Mouse (Mus musculus) retina, postnatal 1 day (tissue): ENCODE data around the gene Zdhhc5.
A peak's percentile ranks its signal among the peaks of the same experiment; 100 is the strongest.

Experiments used
- DNase-seq: peaks from one replicate; pipeline ENCODE4 v3.0.0-alpha.2; 2012

Zdhhc5 gene

DNA sequence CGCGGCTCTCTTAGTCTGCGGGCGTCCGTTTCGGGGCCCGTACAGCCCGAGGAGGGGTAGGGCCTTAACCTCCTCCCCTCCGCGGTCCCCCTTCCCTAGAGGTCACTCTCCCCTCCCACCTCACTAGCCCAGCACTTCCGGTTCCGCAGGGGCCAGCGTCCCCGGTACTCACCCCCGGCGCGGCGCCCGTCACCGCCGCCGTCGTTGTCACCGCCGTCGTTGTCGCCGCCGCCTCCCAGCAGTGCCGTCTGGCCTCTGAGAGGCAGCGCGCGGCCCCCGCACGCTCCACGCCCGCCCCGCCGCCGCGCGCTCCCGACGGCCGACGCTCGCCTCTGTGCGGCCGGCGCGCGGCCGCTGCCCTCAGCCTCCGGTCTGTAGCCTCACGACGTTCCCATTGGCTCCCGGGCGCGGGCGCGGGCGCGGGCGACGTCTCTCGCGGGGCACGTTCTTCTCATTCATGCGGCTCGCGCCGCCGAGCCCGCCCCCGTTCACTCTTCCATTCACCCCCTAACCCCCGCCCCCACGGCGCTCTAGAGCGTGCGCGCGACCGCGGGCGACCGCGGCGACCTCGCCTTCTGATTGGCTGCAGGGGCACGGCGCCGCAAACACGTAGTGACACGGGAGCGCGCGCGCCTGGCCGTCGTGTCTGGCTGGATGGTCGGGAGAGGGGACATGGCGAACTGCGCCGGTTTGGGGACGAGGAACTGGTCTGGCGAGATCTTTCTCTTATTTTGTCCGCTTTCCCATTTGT, at the start of gene Zdhhc5:
TSS of gene Zdhhc5 (minus strand) at position 370 of the 751 bp plus-strand sequence.
- DNase-seq = peak; percentile 99

- DNase-seq = peak; percentile 64
Observed at GRCm38 (mm10) chr2:84762818-84763217, 47.8 kb upstream of the Zdhhc5 start.

- no peak for DNase-seq
Observed at GRCm38 (mm10) chr2:84762295-84762694, 47.3 kb upstream of the Zdhhc5 start.

DNA sequence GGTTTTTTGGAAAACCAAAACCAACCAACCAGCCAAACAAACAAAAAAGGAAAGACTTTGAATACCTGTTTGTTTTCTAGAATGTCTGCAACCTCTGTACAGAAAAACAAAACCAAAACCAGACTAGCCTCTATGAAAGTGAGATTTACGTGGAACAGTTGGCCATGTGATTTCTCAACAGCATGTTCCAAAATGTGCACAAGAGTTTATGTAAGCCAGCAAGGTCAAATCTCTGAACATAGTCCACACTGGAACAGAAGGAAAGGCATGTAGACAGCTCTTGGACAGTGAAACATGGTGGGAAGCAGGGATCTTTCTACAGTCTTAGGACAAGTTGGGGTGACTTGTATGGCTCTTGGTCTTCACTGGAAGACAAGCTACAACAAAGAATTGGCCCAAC, 46.9 kb upstream of the Zdhhc5 start:
- DNase-seq = no peak

DNA sequence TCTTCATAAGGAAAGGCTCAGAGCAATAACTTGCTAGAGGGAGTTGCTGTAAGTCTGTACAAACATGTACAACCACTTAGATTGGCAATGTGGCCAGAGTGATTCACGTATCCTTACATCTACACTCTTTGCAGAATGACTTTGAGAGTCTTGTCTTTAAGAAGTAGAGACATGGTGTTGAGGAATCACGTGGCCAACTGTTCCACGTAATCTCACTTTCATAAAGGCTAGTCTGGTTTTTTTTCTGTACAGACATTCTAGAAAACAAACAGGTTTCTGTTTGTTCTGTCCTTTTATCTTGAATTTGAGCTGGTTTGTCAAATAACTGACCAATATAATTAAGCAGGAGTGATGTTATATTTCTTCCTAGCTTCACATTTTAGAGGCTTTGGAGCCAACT, 46.3 kb upstream of the Zdhhc5 start:
- no peak for DNase-seq

DNA sequence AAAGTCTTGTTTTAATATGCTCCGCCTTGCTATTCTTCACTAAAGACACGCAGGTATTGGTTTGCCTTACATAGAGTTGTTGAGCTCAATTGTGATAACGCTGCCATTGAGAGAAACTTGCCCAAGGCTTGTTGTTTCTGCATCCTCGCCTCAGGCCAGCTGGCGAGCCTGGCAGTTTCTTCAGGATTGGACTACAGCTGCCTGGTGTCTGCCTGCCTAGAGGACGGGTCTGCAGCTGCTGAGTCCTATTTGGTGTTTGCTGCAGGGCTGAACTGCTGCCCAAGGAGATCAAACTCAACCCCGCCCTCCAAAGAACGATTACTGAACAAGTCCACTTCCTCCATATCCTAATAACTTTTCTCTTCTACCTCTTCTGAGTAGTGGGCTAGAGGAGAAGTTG, 45.8 kb upstream of the Zdhhc5 start:
- no peak for DNase-seq

GRCm38 (mm10) chr2:84758542-84759127, 43.7 kb upstream of the Zdhhc5 start:
- DNase-seq = peak; percentile 83

GRCm38 (mm10) chr2:84757026-84757682, 42.2 kb upstream of the Zdhhc5 start:
- DNase-seq = no peak

GRCm38 (mm10) chr2:84756245-84756644, 41.3 kb upstream of the Zdhhc5 start:
- no peak for DNase-seq

- DNase-seq = no peak
Observed at GRCm38 (mm10) chr2:84750115-84750514, 35.1 kb upstream of the Zdhhc5 start.

- DNase-seq = no peak
Observed at GRCm38 (mm10) chr2:84744126-84744525, 29.1 kb upstream of the Zdhhc5 start.

DNA sequence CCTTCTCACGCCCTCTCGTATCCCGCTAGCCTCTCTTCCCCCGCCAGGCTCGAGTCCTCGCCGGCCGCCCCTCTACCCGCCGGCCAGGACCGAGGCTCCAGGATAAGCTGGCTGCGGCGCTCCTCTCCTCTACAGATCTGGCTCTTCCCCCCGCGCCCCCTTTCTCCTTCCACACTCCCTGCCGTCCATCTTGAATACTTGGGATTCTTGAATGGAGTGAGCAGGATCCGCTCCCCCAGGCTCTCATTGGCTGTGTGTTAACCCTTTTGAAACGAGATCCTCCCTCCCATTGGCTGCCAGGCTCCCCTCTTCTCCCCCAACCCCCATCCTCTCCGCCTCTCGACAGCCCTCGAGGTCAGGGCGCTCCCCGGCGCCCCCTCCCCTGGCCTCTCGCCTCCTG, 28.6 kb upstream of the Zdhhc5 start, which contains the start of gene Gm19426:
TSS of gene Gm19426 (minus strand) at position 95 of the 400 bp plus-strand sequence.
- DNase-seq = peak; percentile 98

- peak; percentile 95 for DNase-seq
Observed at GRCm38 (mm10) chr2:84742451-84743283, 27.7 kb upstream of the Zdhhc5 start.

DNA sequence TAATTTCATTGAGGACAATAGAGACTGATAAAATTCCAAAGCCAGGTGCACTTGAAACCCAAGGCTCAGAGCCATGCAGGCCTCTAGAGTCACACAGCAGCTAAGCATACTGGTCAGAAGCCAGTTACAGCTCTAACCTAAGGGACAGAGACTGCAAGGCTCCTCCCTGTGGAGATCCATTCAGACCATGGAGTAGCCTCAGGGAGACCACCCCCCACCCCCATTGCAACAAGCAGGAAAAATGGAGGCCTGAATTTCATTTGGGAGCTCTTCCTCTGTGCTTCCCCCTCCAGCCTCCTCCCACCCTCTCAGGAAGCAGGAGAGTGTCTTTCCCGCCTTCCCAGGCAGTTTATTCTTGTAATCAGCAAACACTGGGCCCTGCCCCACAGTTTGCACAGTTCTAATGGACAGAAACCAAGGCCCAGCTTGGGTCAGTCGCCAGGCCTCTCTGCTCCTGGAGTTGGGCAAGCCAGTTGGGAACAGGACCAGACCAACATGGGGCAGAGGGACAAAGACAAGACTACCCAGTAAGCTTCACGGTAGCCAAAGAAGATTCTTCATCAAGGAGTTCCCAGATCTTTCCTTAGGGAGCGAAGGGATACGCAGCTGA, 27.0 kb upstream of the Zdhhc5 start:
- no peak for DNase-seq

DNA sequence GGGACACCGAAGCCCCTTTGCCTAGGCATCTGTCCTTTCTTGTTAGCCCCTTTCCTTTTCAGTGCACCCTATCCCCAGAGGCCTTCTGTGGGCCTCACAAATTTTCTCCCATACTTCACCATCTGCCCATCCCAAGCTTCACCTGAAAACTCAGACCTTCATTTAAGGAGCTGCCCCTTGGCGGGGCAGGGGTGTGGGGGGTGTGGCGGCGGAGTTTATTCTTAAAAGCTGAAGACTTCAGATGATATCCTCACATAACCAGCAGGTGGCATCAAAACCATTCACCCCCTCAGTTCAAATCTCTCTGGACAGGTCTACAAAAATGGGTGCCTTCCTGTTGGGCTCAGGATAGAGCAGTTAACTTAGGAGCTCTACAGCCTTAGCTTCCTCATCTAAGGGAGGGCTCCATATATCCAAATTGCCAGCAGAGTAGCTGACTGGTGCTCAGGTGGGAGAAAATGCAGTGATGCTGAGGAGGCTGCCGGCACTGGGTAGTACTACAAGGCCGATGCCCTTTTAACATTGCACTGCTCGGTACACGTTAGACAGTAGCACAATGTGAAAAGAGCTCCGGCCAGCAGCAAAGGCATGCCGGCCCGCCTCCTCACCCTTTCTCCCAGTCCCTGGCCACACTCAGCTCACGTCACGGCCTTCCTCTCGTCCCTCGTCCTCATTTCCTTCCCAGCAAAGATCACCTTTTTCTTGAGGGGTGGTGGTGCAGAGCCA, 25.8 kb upstream of the Zdhhc5 start:
- peak; percentile 51 for DNase-seq

DNA sequence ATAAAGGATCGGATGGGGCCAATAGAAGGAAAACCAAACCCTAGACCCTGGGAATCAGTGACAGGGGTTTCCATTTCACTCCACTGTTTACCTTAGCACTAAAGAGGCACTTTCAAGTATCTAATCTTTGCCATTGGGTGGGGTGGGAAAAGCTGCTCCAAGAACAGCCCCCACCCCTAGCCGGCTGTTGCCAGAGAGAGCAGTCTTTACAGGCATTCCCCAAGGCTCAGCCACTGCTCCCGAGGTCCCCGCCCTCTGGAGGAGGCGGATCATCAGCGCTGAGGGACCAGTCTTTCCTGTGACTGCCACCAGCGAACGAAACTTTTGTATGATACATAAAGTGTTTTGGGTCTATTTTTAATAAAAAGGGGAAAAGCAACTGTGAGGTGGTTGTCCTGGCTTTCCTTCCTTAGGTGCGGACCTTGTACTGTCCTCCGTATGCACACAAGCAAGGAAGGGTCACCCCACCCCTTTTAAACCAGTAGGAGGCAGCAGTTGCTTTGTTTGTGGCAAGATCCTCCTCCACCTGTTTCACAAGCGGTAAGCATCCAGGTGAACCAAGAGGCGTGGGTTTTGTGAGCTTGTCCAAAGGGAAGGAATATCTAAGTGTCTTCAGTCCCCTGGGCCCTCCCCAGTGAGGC, 23.4 kb upstream of the Zdhhc5 start:
- DNase-seq = peak; percentile 68

- peak; percentile 69 for DNase-seq
Observed at GRCm38 (mm10) chr2:84737451-84737925, 22.5 kb upstream of the Zdhhc5 start.

DNA sequence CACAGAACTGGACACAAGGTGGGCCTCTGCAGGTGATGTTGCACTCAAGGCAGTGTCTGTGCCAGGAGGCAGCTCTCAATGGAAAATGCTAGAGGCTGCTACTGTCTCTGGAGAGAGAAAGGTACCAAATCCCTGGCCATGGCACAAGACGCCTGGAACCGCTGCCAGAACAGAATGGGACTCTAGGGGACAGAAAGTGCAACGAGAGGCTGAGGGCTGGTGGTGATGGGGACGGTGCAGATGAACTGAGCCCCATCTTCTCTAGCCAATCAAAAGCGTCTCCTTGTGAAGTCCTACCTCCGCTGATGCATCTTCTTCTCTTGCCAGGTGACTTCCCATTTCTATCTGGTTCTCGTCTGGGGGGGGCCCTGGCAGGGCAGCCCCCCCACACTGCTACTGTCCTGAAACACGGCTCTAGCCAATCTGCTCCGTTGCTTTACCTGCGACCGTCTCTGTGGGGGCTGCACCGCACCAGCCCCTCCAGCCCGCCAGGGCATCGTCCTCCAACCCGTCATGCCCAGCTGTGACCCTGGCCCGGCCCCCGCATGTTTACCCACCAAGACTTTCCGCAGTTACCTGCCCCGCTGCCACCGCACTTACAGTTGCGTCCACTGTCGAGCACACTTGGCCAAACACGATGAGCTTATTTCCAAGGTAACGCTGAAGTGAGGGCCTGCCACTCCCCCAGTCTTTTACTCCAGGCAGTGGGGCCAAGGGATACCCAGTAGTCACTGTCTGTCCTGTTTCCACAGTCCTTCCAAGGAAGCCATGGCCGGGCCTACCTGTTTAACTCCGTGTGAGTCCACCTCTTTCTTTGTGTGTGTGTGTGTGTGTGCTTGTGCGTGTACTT, 21.6 kb upstream of the Zdhhc5 start:
- DNase-seq = peak; percentile 21

DNA sequence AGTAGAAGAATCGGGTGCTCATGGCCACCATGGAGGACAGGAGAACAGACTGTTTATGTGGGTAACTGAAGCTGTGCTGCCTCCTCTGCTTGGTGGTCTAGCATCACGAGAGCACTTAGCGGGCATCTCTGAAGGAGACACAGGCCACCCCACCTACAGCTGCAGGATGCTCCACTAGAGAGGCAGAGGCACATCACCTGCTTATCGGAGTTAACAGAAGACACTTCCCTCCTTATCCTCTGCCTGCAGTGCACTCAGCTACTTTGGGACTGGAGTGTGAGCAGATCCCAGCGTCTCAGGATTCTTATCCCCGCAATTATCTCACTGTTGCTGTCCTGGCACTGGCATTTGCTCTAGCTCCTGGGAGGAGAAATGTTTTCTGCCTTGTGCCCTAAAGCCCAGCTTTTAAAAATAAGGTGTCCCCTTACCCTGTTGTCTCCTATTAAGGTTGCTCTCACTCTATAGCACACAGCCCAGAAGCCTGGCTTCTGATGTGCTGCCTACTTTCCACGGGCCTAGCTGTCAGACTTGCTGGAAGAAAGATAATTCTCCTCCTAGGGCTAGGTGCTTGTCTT, 20.5 kb upstream of the Zdhhc5 start:
- no peak for DNase-seq

DNA sequence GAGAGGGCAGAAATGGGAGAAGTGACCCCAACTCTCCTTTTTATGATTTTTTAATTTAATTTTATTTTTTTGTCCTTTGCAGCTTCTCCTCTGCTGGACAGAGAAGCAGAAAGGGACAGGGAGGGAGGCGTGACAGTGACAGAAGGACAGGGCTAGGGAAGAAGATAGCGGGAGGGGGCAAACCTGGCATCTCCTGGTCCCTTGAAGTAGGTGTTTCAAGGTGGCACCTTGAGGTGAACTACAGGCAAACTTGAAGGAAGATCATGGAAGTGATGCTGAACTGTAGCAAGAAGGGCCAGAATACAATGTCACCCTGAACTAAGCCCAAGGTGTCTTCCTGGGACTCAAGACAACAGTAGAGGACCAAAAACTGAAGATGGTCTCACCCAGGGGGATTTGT, 19.9 kb upstream of the Zdhhc5 start:
- DNase-seq = no peak
